Mouse (Mus musculus) midbrain, embryonic 12.5 days (tissue): ENCODE results near the gene Clstn1. TPM values are rescaled to one million over a fixed set of nuclear protein-coding genes. Genes with fewer than 3 reads are reported as not detected.

Experiments used
- ATAC-seq: fragments of 200-750 bp; cut with Nextera tagmentation; 2 replicates; pipeline ENCODE4 v1.8.0; 2017; ENCODE audit warnings: low read depth, moderate TSS enrichment, moderate library complexity; ENCODE audit not compliant: low FRiP score
- H3K27ac ChIP-seq: fragments of 300-500 bp; sonication (generic); replicated peaks from 2 replicates; pipeline ENCODE4 v1.5.1; 2016; ENCODE audit warnings: mild to moderate bottlenecking
- H3K27me3 ChIP-seq: fragments of 300-500 bp; sonication (generic); 2 replicates; pipeline ENCODE4 v1.6.1; 2016; ENCODE audit warnings: mild to moderate bottlenecking
- H3K36me3 ChIP-seq: fragments of 300-500 bp; sonication (generic); 2 replicates; pipeline ENCODE4 v1.6.1; 2016
- H3K4me1 ChIP-seq: fragments of 300-500 bp; sonication (generic); 2 replicates; pipeline ENCODE4 v1.6.1; 2016
- H3K4me2 ChIP-seq: fragments of 300-500 bp; sonication (generic); replicated peaks from 2 replicates; pipeline ENCODE4 v1.6.1; 2016; ENCODE audit warnings: mild to moderate bottlenecking, moderate library complexity
- H3K4me3 ChIP-seq: fragments of 300-500 bp; sonication (generic); 2 replicates; pipeline ENCODE4 v1.5.1; 2016; ENCODE audit warnings: mild to moderate bottlenecking
- H3K9ac ChIP-seq: fragments of 300-500 bp; sonication (generic); replicated peaks from 2 replicates; pipeline ENCODE4 v1.6.1; 2016; ENCODE audit warnings: mild to moderate bottlenecking, moderate library complexity
- H3K9me3 ChIP-seq: fragments of 300-500 bp; sonication (generic); 2 replicates; pipeline ENCODE4 v1.6.1; 2016; ENCODE audit warnings: mild to moderate bottlenecking
- whole genome bisulfite sequencing: fragments of 180-500 bp; shearing (Covaris S2); methylation state at CpG from one replicate; pipeline ENCODE4 v1.1.7; 2016; 5-methylcytosine and 5-hydroxymethylcytosine counted together
- microRNA-seq: library from miRNA; unstranded; fragments of <30 nt; microRNA quantifications from one replicate; pipeline ENCODE4, GENCODE M21; 2017
- polyA plus RNA-seq: library from polyadenylated mRNA; unstranded; fragments of >200 nt; fragmentation: Nextera tagmentation; extraction: Ambion mirVana; gene quantifications from 2 replicates; pipeline ENCODE4 v1.2.1, GENCODE M21; 2016

Clstn1 gene
- polyA plus RNA-seq, 1 experiment from 2014 or later = 84.4 TPM

GRCm38 (mm10) chr4:149689822-149690700, 103.8 kb downstream of the Clstn1 start:
- WGBS = 83% methylated on average over 12 of the region's 12 CpGs
- Histone ChIP-seq H3K27ac (no peak overlapping the region), H3K9ac (no peak overlapping the region), H3K4me2 (no peak overlapping the region), H3K9me3 (no peaks in the 10 kb centered on the region), H3K36me3 (no peaks in the 10 kb centered on the region), H3K4me1 (no peaks in the 10 kb centered on the region), H3K4me3 (no peak overlapping the region), H3K27me3 (no peaks in the 10 kb centered on the region; the same call in 1 of the 2 replicates)
- ATAC-seq = no peak

DNA sequence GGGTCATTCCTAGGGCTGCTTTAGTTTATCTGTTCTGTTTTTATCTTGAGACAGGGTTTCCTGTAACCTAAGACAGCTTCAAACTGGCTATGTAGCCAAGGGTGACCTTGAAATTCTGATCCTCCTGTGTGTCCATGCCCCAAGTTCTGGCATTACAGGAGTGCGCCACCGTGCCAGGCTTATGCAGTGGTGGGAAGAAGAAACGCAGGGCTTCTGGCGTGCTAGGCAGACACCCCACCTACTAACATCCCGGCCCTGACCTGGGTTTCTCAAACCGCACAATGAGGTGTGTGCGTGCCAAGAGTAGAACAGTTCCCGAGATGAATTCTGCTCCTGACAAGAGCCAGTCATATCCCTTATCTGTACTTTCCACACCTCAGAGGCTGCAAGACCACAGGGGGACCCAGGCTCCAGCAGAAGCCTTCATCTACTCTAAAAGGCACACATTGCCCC, 104.6 kb downstream of the Clstn1 start:
- Histone ChIP-seq H3K27ac (no peak overlapping the region), H3K4me3 (no peak overlapping the region), H3K9me3 (no peaks in the 10 kb centered on the region), H3K9ac (no peak overlapping the region), H3K4me2 (no peak overlapping the region), H3K36me3 (no peaks in the 10 kb centered on the region), H3K4me1 (no peaks in the 10 kb centered on the region), H3K27me3 (peaks cover 5% of the 10 kb centered on the region)
- no peak for ATAC-seq
- 95% methylated on average over 8 of the region's 8 CpGs for WGBS

DNA sequence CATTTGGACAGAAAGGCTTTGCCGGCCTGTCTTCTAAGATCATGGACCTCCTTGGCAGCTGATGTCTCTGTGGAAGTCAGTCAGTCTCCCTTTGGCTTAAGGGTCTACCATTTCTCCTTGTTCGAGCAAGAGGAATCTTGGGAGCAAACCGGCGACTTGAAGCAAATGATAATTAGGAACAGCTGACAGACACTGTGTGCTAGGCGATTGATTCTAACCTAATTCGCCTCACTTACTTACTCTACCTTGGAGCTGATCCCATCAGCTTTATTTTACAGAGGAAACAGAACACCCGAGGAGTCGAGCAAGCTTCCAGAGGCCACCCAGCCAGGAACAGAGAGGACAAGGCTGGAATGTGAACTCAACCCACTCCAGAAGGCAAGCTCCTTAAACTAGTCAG, 105.1 kb downstream of the Clstn1 start:
- no peak overlapping the region for H3K27ac ChIP-seq
- H3K9me3 ChIP-seq = no peaks in the 10 kb centered on the region
- no peak overlapping the region for H3K9ac ChIP-seq
- no peak for ATAC-seq
- no peaks in the 10 kb centered on the region for H3K36me3 ChIP-seq
- peaks cover 10% of the 10 kb centered on the region for H3K27me3 ChIP-seq
- H3K4me2 ChIP-seq = no peak overlapping the region
- no peaks in the 10 kb centered on the region for H3K4me1 ChIP-seq
- H3K4me3 ChIP-seq = no peak overlapping the region
- 70% methylated on average over 8 of the region's 8 CpGs for WGBS

- Histone ChIP-seq H3K4me3 (no peak overlapping the region), H3K36me3 (no peaks in the 10 kb centered on the region), H3K9me3 (no peaks in the 10 kb centered on the region), H3K27ac (no peak overlapping the region), H3K4me2 (no peak overlapping the region), H3K4me1 (peaks cover 10% of the 10 kb centered on the region), H3K9ac (no peak overlapping the region), H3K27me3 (peaks cover 49% of the 10 kb centered on the region)
- ATAC-seq = no peak
- WGBS = 41% methylated on average over 16 of the region's 16 CpGs
Measured at GRCm38 (mm10) chr4:149696189-149696971, 110.1 kb downstream of the Clstn1 start.

DNA sequence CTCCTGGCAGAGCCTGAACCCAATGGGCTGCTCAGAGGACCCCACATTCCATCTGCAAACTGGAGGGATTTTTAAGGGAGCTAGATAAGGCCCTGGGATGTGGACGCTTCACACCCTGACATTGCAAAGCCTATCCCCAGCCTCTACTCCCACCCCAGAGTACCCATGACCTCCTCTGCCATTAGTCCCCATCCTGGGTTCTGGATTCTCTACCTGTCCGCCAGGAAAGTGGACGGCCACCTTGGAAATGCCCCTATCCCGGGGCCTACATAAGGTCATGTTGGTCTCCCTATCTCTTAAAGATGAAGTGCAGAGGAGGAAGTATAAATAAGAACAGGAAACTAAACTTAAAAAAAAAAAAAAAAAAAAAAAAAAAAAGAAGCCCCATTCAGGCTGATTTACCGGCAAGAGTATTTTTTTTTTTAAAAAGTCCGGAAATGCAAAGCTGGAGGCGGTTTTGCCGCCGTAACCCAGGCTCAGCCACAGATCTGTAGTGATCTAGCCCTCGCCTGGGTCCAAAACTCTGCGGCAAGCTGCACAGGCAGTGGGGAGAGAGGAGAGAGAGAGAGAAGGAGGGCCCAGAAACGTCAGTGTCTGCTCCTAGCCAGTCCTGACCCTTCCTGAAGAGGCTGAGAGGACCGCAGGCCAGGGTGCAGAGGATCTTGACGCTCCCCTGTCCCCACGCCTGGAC, 111.4 kb downstream of the Clstn1 start:
- Histone ChIP-seq H3K4me2 (peak overlapping the region; percentile 73), H3K36me3 (no peaks in the 10 kb centered on the region), H3K4me1 (peaks cover 10% of the 10 kb centered on the region), H3K27ac (no peak overlapping the region), H3K4me3 (peak overlapping the region; percentile 47), H3K9ac (peak overlapping the region; percentile 52), H3K9me3 (no peaks in the 10 kb centered on the region), H3K27me3 (peaks cover 53% of the 10 kb centered on the region)
- 24% methylated on average over 14 of the region's 15 CpGs for WGBS
- ATAC-seq = peak; percentile 9

DNA sequence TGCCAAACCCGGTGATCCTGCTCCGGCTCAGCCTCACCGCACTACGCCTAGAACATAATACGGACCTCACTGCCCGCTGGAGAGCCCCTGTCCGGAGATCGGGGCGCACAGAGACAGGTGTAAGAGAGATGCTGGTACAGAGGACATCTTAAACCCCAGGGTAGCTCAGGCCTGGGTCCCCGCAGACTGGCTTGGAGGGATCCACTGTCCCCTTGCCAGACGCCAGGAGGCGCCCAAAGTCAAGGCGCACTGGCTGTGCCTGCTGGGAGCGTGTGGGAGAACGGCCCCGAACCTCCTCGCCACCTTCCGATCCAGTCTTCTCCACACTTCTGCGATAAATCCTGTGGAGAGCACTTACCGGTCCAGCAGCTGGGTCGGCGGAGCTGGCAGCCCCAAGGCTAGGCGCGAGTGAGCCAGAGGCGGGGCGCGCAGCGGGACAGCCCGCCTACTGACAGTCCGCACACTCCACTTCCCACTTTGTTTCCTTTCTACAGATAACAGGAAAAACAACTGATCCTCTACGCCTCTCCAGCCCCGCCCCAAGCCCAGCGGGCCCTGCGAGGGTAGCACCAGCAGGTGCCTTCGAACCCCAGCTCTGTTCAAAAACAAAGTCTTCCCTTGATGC, 112.0 kb downstream of the Clstn1 start:
- Histone ChIP-seq H3K27ac (no peak overlapping the region), H3K4me1 (peaks cover 10% of the 10 kb centered on the region), H3K27me3 (peaks cover 55% of the 10 kb centered on the region), H3K36me3 (no peaks in the 10 kb centered on the region), H3K9me3 (no peaks in the 10 kb centered on the region), H3K4me2 (peak overlapping the region; percentile 73), H3K4me3 (peak overlapping the region; percentile 47), H3K9ac (peak overlapping the region; percentile 52)
- ATAC-seq = peak; percentile 74
- WGBS = under 1% methylated on average over 35 of the region's 35 CpGs

Small RNA genes lying within 50 kb of the gene (microRNA-seq; reads per million reads assigned to microRNA genes)
- gene Mir5616 = 2.3 reads per million, percentile 2 among the genes with 10 or more reads in this experiment
- not detected for gene Mir7023

Other genes starting within 250 kb of the Clstn1 start
- 78.2 and 81.7 TPM in 2 replicates for gene Ube4b, start 159.7 kb upstream of the Clstn1 start, polyA plus RNA-seq
- gene Rbp7, start 131.5 kb upstream of the Clstn1 start, polyA plus RNA-seq = not detected in 2 replicates
- gene Tmem274, start 109.1 kb upstream of the Clstn1 start, polyA plus RNA-seq = 0.31 and 0.41 TPM in 2 replicates
- 13.9 and 14.7 TPM in 2 replicates for gene Nmnat1, start 101.3 kb upstream of the Clstn1 start, polyA plus RNA-seq
- gene Lzic, start 101.2 kb upstream of the Clstn1 start, polyA plus RNA-seq = 48.4 and 55.2 TPM in 2 replicates
- 66.3 and 68.2 TPM in 2 replicates for gene Ctnnbip1, start 68.2 kb upstream of the Clstn1 start, polyA plus RNA-seq
- 13.2 and 14.0 TPM in 2 replicates for gene Pik3cd, start 116.1 kb downstream of the Clstn1 start, polyA plus RNA-seq
- 38.2 and 39.3 TPM in 2 replicates for gene Tmem201, start 151.6 kb downstream of the Clstn1 start, polyA plus RNA-seq
- 17.3 and 17.5 TPM in 2 replicates for gene Slc25a33, start 187.8 kb downstream of the Clstn1 start, polyA plus RNA-seq